In the genomic region with DNA sequence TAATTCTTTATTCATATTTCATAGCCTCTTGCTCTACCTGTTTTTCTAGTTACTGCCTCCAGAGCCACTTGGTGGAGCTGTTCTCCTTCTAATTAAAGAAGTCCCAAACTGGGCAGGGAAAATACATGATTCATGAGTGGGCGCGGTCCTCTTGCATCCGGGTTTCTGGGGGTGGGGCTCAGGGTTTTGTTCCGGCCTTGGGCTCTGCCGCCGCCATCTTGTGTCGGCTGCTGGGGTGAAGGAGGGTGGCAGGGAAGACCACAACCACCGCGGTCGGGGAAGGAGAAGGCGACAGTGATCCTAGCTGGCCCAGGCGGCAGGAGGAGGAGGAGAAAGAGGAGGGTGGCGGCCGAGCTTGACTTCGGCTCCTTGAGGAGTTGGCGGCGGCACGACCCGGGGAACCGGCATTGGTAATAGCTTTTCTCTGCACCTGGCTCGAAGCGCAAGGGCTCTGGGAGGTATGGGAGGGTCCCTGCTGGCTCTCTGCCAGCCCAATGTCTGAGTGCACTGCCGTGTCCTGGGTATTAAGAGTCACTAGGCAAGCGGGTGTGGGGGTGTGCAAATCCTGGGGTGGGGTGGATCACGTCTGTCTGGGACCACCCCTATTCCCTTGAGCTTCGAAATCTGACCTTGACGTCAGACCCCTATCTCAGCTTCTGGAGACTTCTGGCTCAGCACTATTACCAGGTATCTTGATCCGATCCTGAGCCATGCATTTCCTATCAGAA, we compare ENCODE assay signal across 7 mouse cellular contexts. TPM values are rescaled to one million over a fixed set of nuclear protein-coding genes. Genes with fewer than 3 reads are reported as not detected.
DNase-seq lines count a peak whose midpoint lies in the region; ATAC-seq lines count a peak whose summit lies in the region.

No protein-coding gene starts in this region.

- H3K4me2 ChIP-seq in midbrain, embryonic 13.5 days (replicated peaks): peak overlapping the region; percentile 62

- ATAC-seq in granulocyte monocyte progenitor cell, adult 5-6 weeks (replicated peaks; ENCODE audit: poor library complexity, severe bottlenecking): peak; percentile 74
- peak; percentile 89 for ATAC-seq in midbrain, embryonic 13.5 days

- H3K27me3 ChIP-seq in embryonic facial prominence, embryonic 10.5 days (replicated peaks; ENCODE audit: low read depth, poor library complexity, severe bottlenecking): no peaks in the 10 kb centered on the region
- no peaks in the 10 kb centered on the region for H3K27me3 ChIP-seq in limb, embryonic 10.5 days (ENCODE audit: low read depth, poor library complexity, severe bottlenecking)
- no peaks in the 10 kb centered on the region for H3K27me3 ChIP-seq in midbrain, embryonic 13.5 days

- DNase-seq in adrenal gland, postnatal 10 days: peak; percentile 84
- DNase-seq in embryonic facial prominence, embryonic 10.5 days (ENCODE audit: low spot score): peak; percentile 87
- DNase-seq in kidney, adult 11 months: peak; percentile 87
- peak; percentile 85 for DNase-seq in limb, embryonic 10.5 days (ENCODE audit: low spot score)
- peak; percentile 74 for DNase-seq in spleen, adult 12 weeks (ENCODE audit: low spot score)

- H3K36me3 ChIP-seq in embryonic facial prominence, embryonic 10.5 days (replicated peaks): peaks cover 31% of the 10 kb centered on the region
- H3K36me3 ChIP-seq in limb, embryonic 10.5 days: peaks cover 31% of the 10 kb centered on the region
- H3K36me3 ChIP-seq in midbrain, embryonic 13.5 days: peaks cover 9% of the 10 kb centered on the region; the same call in 1 of the 2 replicates

- peak overlapping the region; percentile 87 for H3K27ac ChIP-seq in embryonic facial prominence, embryonic 10.5 days (replicated peaks)
- peak overlapping the region; percentile 87 for H3K27ac ChIP-seq in limb, embryonic 10.5 days
- H3K27ac ChIP-seq in midbrain, embryonic 13.5 days: peak overlapping the region; percentile 90

- H3K9me3 ChIP-seq in embryonic facial prominence, embryonic 10.5 days: no peaks in the 10 kb centered on the region
- H3K9me3 ChIP-seq in limb, embryonic 10.5 days (replicated peaks): no peaks in the 10 kb centered on the region
- no peaks in the 10 kb centered on the region for H3K9me3 ChIP-seq in midbrain, embryonic 13.5 days

- H3K9ac ChIP-seq in midbrain, embryonic 13.5 days (replicated peaks): peak overlapping the region; percentile 82

- no peaks in the 10 kb centered on the region for H3K4me1 ChIP-seq in embryonic facial prominence, embryonic 10.5 days
- H3K4me1 ChIP-seq in limb, embryonic 10.5 days: 0 out of 2 replicates have a peak, but pooled peaks cover 5% of the 10 kb centered on the region
- peaks cover 35% of the 10 kb centered on the region for H3K4me1 ChIP-seq in midbrain, embryonic 13.5 days (replicated peaks)

- peak overlapping the region; percentile 70 for H3K4me3 ChIP-seq in embryonic facial prominence, embryonic 10.5 days
- peak overlapping the region; percentile 71 for H3K4me3 ChIP-seq in limb, embryonic 10.5 days
- H3K4me3 ChIP-seq in midbrain, embryonic 13.5 days (replicated peaks): peak overlapping the region; percentile 66

- 15% methylated on average over 28 of the region's 28 CpGs for WGBS in embryonic facial prominence, embryonic 10.5 days
- 15% methylated on average over 25 of the region's 28 CpGs for WGBS in limb, embryonic 10.5 days
- WGBS in midbrain, embryonic 13.5 days: 17% methylated on average over 28 of the region's 28 CpGs

RNA-seq across cellular contexts. Expression of gene Uba1, which starts 4.8 kb away (rescaled TPM):
- 100 to 1,000 TPM; 307 to 320 TPM for total RNA-seq in adrenal gland, postnatal 10 days (2021)
- 242 and 244 TPM in 2 replicates for polyA plus RNA-seq in embryonic facial prominence, embryonic 10.5 days (2016; fragmentation: Nextera tagmentation; extraction: Ambion mirVana)
- 273 and 299 TPM in 2 replicates for total RNA-seq in granulocyte monocyte progenitor cell, adult 5-6 weeks (2014; fragmentation: Nextera tagmentation)
- total RNA-seq in granulocyte monocyte progenitor cell, adult 5-6 weeks (2017): 188 and 223 TPM in 2 replicates
- polyA plus RNA-seq in limb, embryonic 10.5 days (2016; fragmentation: Nextera tagmentation; extraction: Ambion mirVana): 228 and 240 TPM in 2 replicates
- polyA plus RNA-seq in midbrain, embryonic 13.5 days (2015; fragmentation: Nextera tagmentation; extraction: Ambion mirVana): 418 and 425 TPM in 2 replicates

RNA-seq across cellular contexts. Expression of gene Cdk16, which starts 24.9 kb away (rescaled TPM):
- 100 to 1,000 TPM; 145 to 183 TPM for total RNA-seq in adrenal gland, postnatal 10 days (2021)
- 120 and 121 TPM in 2 replicates for polyA plus RNA-seq in embryonic facial prominence, embryonic 10.5 days (2016; fragmentation: Nextera tagmentation; extraction: Ambion mirVana)
- total RNA-seq in granulocyte monocyte progenitor cell, adult 5-6 weeks (2014; fragmentation: Nextera tagmentation): 56.4 and 74.9 TPM in 2 replicates
- total RNA-seq in granulocyte monocyte progenitor cell, adult 5-6 weeks (2017): 18.8 and 27.8 TPM in 2 replicates
- 124 and 134 TPM in 2 replicates for polyA plus RNA-seq in limb, embryonic 10.5 days (2016; fragmentation: Nextera tagmentation; extraction: Ambion mirVana)
- polyA plus RNA-seq in midbrain, embryonic 13.5 days (2015; fragmentation: Nextera tagmentation; extraction: Ambion mirVana): 112 and 128 TPM in 2 replicates

RNA-seq across cellular contexts. Expression of gene Usp11, which starts 40.8 kb away (rescaled TPM):
- 10 to 100 TPM; 18.9 to 28.3 TPM for total RNA-seq in adrenal gland, postnatal 10 days (2021)
- 59.8 and 60.1 TPM in 2 replicates for polyA plus RNA-seq in embryonic facial prominence, embryonic 10.5 days (2016; fragmentation: Nextera tagmentation; extraction: Ambion mirVana)
- 32.9 and 42.7 TPM in 2 replicates for total RNA-seq in granulocyte monocyte progenitor cell, adult 5-6 weeks (2014; fragmentation: Nextera tagmentation)
- total RNA-seq in granulocyte monocyte progenitor cell, adult 5-6 weeks (2017): 36.3 and 41.6 TPM in 2 replicates
- polyA plus RNA-seq in limb, embryonic 10.5 days (2016; fragmentation: Nextera tagmentation; extraction: Ambion mirVana): 39.3 and 49.4 TPM in 2 replicates
- 100.0 and 101 TPM in 2 replicates for polyA plus RNA-seq in midbrain, embryonic 13.5 days (2015; fragmentation: Nextera tagmentation; extraction: Ambion mirVana)

RNA-seq across cellular contexts. Expression of gene Ndufb11, which starts 45.5 kb away (rescaled TPM):
- total RNA-seq in adrenal gland, postnatal 10 days (2021): 100 to 1,000 TPM; 446 to 511 TPM
- polyA plus RNA-seq in embryonic facial prominence, embryonic 10.5 days (2016; fragmentation: Nextera tagmentation; extraction: Ambion mirVana): 174 and 176 TPM in 2 replicates
- 188 and 233 TPM in 2 replicates for total RNA-seq in granulocyte monocyte progenitor cell, adult 5-6 weeks (2014; fragmentation: Nextera tagmentation)
- total RNA-seq in granulocyte monocyte progenitor cell, adult 5-6 weeks (2017): 97.4 and 116 TPM in 2 replicates
- 181 and 186 TPM in 2 replicates for polyA plus RNA-seq in limb, embryonic 10.5 days (2016; fragmentation: Nextera tagmentation; extraction: Ambion mirVana)
- 210 and 223 TPM in 2 replicates for polyA plus RNA-seq in midbrain, embryonic 13.5 days (2015; fragmentation: Nextera tagmentation; extraction: Ambion mirVana)

RNA-seq across cellular contexts. Expression of gene Rbm10, which starts 45.6 kb away (rescaled TPM):
- total RNA-seq in adrenal gland, postnatal 10 days (2021): 10 to 100 TPM; 31.3 to 34.2 TPM
- polyA plus RNA-seq in embryonic facial prominence, embryonic 10.5 days (2016; fragmentation: Nextera tagmentation; extraction: Ambion mirVana): 112 and 113 TPM in 2 replicates
- total RNA-seq in granulocyte monocyte progenitor cell, adult 5-6 weeks (2014; fragmentation: Nextera tagmentation): 50.1 and 52.1 TPM in 2 replicates
- 70.2 and 83.0 TPM in 2 replicates for total RNA-seq in granulocyte monocyte progenitor cell, adult 5-6 weeks (2017)
- 110 and 111 TPM in 2 replicates for polyA plus RNA-seq in limb, embryonic 10.5 days (2016; fragmentation: Nextera tagmentation; extraction: Ambion mirVana)
- 72.6 and 81.7 TPM in 2 replicates for polyA plus RNA-seq in midbrain, embryonic 13.5 days (2015; fragmentation: Nextera tagmentation; extraction: Ambion mirVana)

Comparison
In these comparisons a context has a peak if more than half of its experiments do, and no peak if none do; other contexts are left out.
1. Peak in every context shown above with its lines: DNase-seq, ATAC-seq, H3K4me3 ChIP-seq and H3K27ac ChIP-seq.